Mouse (Mus musculus) lung, embryonic 16.5 days (tissue): ENCODE measurements around the gene Gm49383. TPM values are rescaled to one million over a fixed set of nuclear protein-coding genes. Genes with fewer than 3 reads are reported as not detected.

Experiments used
- ATAC-seq: fragments of 200-750 bp; cut with Nextera tagmentation; 2 replicates; pipeline ENCODE4 v1.8.0; 2017; ENCODE audit warnings: low read depth, mild to moderate bottlenecking, moderate library complexity
- H3K27ac ChIP-seq: fragments of 300-500 bp; sonication (generic); 2 replicates; pipeline ENCODE4 v1.5.1; 2014; ENCODE audit warnings: mild to moderate bottlenecking, control low read depth, low read length
- H3K27me3 ChIP-seq: fragments of 300-500 bp; sonication (generic); 2 replicates; pipeline ENCODE4 v1.6.1; 2014; ENCODE audit warnings: low read depth, low read length, mixed read lengths; ENCODE audit not compliant: control insufficient read depth, insufficient read depth
- H3K36me3 ChIP-seq: fragments of 300-500 bp; sonication (generic); 2 replicates; pipeline ENCODE4 v1.6.1; 2014; ENCODE audit warnings: low read length; ENCODE audit not compliant: control insufficient read depth, insufficient read depth
- H3K4me1 ChIP-seq: fragments of 300-500 bp; sonication (generic); replicated peaks from 2 replicates; pipeline ENCODE4 v1.6.1; 2014; ENCODE audit warnings: low read length, mixed read lengths; ENCODE audit not compliant: control insufficient read depth, insufficient read depth
- H3K4me2 ChIP-seq: fragments of 300-500 bp; sonication (generic); 2 replicates; pipeline ENCODE4 v1.6.1; 2014; ENCODE audit warnings: low read depth, low read length, control low read depth
- H3K4me3 ChIP-seq: fragments of 300-500 bp; sonication (generic); 2 replicates; pipeline ENCODE4 v1.5.1; 2014; ENCODE audit warnings: mild to moderate bottlenecking, low read length, control low read depth
- H3K9ac ChIP-seq: fragments of 300-500 bp; sonication (generic); 2 replicates; pipeline ENCODE4 v1.6.1; 2014; ENCODE audit warnings: low read length, control low read depth
- H3K9me3 ChIP-seq: fragments of 300-500 bp; sonication (generic); 2 replicates; pipeline ENCODE4 v1.6.1; 2016; ENCODE audit warnings: low read length; ENCODE audit not compliant: control insufficient read depth
- WGBS: fragments of 180-500 bp; shearing (Covaris S2); extraction: QIAGEN DNeasy Blood & Tissue Kit; methylation state at CpG from one replicate; pipeline ENCODE4 v1.1.7; 2014; 5-methylcytosine and 5-hydroxymethylcytosine counted together
- microRNA-seq: library from miRNA; unstranded; fragments of <30 nt; microRNA quantifications from one replicate; pipeline ENCODE4, GENCODE M21; 2016
- polyA plus RNA-seq: library from polyadenylated mRNA; unstranded; fragments of >200 nt; fragmentation: Nextera tagmentation; extraction: Ambion mirVana; gene quantifications from 2 replicates; pipeline ENCODE4 v1.2.1, GENCODE M21; 2015

Gene Gm49383
- polyA plus RNA-seq, 1 experiment from 2014 or later: 27.7 TPM

DNA sequence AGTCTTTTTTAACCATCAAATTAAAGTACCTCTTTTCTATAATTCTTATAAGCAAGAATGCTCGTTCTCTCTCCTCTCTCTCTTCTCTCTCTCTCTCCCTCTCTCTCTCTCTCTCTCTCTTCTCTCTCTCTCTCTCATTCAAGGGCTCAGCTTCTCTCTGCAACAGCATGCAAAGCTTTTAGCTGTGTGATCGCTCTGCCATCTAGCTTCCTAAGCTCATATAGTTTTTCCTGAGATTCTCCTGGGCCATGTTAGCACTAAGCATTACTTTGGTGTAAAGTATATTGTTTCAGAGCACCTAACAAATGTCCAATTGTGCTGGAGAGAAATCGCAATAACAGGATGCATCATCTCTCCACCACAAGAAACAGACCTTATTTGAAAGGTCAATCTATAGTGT is 57.7 kb downstream of the Gm49383 start:
- no peak for ATAC-seq
- Histone ChIP-seq H3K9me3 (no peaks in the 10 kb centered on the region), H3K27me3 (no peaks in the 10 kb centered on the region), H3K4me1 (no peaks in the 10 kb centered on the region), H3K4me3 (no peak overlapping the region), H3K4me2 (no peak overlapping the region), H3K36me3 (no peaks in the 10 kb centered on the region), H3K9ac (no peak overlapping the region), H3K27ac (no peak overlapping the region)
- 88% methylated on average over 3 of the region's 3 CpGs for WGBS

Small RNA genes within 50 kb of the gene (microRNA-seq; reads per million reads assigned to microRNA genes)
- not detected for gene Gm47287
- not detected for gene Gm47295

Other genes starting within 250 kb of the Gm49383 start
- gene Rps29, start 37.9 kb downstream of the Gm49383 start, polyA plus RNA-seq: 1,683 and 1,851 TPM in 2 replicates
- 26.2 and 28.2 TPM in 2 replicates for gene Lrr1, start 28.3 kb downstream of the Gm49383 start, polyA plus RNA-seq
- 496 and 530 TPM in 2 replicates for gene Rpl36al, start 13.0 kb downstream of the Gm49383 start, polyA plus RNA-seq
- gene Mgat2, start 12.9 kb downstream of the Gm49383 start, polyA plus RNA-seq: 39.1 and 40.6 TPM in 2 replicates
- gene Dnaaf2, start 1.3 kb upstream of the Gm49383 start, polyA plus RNA-seq: 8.0 and 10.0 TPM in 2 replicates
- 25.8 and 27.2 TPM in 2 replicates for gene Gm49384, start 7.2 kb upstream of the Gm49383 start, polyA plus RNA-seq
- gene Pole2, start 31.1 kb upstream of the Gm49383 start, polyA plus RNA-seq: 28.3 and 28.6 TPM in 2 replicates
- 6.2 and 7.8 TPM in 2 replicates for gene Klhdc1, start 44.1 kb upstream of the Gm49383 start, polyA plus RNA-seq
- gene Klhdc2, start 99.6 kb upstream of the Gm49383 start, polyA plus RNA-seq: 98.4 and 103 TPM in 2 replicates
- gene Nemf, start 160.1 kb upstream of the Gm49383 start, polyA plus RNA-seq: 85.9 and 86.9 TPM in 2 replicates
- gene Arf6, start 175.0 kb upstream of the Gm49383 start, polyA plus RNA-seq: 35.1 and 41.8 TPM in 2 replicates
- gene Gm9887, start 175.4 kb upstream of the Gm49383 start, polyA plus RNA-seq: 1.3 TPM in 2 replicates